Mouse (Mus musculus): ENCODE results near the gene Mylk3.

DNA sequence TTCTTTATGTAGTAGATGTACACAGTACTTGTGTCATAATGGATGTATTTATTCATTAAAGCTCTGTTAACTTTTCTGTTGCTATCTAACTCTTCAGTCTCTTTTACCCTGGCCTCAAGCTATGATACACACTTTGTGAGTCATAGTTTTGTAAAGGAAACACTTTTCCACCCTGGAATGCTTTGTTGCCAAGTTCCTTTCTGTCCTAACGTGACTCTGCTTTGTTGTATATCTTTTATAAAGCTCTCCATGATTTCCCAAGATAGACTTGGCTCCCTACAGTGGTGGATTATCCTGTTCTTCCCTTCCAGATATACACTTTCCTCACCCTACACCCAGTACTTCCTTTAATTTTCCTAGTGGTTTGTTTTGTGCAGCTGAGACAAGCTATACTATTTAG lies 84.2 kb downstream of the Mylk3 start:
- TF ChIP-seq EP300 (IDR thresholded peaks at IDR 0.05; ENCODE audit: low read depth), result no peak
- TF ChIP-seq CTCF (IDR thresholded peaks at IDR 0.05; ENCODE audit: low read depth), result no peak
